Mouse (Mus musculus) naive thymus-derived CD4-positive, alpha-beta T cell, adult 2 months (primary cell): Measurements from ENCODE around the gene Cers6.
A peak's percentile ranks its signal among the peaks of the same experiment; 100 is the strongest.

ENCODE experiments used
- DNase-seq: peaks from one replicate; pipeline ENCODE4 v3.0.0-alpha.2; 2011; ENCODE audit warnings: low read depth

Cers6 gene

DNA sequence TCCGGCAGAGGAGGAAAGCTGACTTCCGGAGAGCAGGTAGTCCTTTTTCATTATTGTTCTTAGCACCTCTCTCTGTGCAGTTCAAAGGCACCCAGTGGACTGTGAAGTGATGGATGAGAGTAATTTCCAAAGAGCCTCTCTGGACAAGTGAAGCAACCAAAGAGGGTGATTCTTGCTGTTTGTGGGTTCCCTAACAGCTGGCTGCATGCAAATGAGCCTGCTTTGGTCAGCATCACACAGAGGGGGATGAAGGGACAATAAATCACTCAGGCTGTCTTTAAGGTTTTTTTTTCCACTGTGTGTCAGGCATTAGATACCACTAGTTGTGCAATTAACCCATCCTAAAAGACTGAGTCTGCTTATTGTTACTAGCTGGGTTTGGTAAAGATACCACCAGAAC lies 258.5 kb downstream of the Cers6 start:
- no peak for DNase-seq

GRCm38 (mm10) chr2:69121681-69122080 lies 260.4 kb downstream of the Cers6 start:
- no peak for DNase-seq

- DNase-seq, result no peak
Observed at GRCm38 (mm10) chr2:69125425-69125824, 264.2 kb downstream of the Cers6 start.

- DNase-seq, result no peak
Observed at GRCm38 (mm10) chr2:69128321-69128720, 267.1 kb downstream of the Cers6 start.

DNA sequence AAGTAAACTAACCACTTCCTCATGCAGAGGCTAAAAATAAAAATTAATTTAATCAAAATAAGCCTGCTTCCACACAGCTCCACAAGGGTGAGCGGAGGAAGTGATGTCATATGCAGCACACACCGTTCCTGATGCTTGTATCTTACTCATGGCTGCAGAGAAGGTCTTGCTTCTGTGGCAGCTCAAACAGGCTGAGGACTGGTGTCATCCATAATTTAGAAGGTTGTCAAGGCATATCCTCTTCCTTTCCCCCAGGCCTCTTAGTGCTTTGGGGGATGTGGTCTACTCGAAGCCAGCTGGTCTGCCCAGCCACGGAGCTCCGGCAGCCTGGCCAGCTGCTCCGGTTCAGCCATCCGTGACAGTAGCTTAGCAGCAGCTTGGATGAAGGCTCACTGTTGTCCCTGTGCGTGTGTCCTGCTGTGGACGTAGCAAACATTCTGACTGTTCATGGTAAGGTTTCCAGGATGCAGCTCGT lies 267.7 kb downstream of the Cers6 start:
- DNase-seq, result peak; percentile 18

DNA sequence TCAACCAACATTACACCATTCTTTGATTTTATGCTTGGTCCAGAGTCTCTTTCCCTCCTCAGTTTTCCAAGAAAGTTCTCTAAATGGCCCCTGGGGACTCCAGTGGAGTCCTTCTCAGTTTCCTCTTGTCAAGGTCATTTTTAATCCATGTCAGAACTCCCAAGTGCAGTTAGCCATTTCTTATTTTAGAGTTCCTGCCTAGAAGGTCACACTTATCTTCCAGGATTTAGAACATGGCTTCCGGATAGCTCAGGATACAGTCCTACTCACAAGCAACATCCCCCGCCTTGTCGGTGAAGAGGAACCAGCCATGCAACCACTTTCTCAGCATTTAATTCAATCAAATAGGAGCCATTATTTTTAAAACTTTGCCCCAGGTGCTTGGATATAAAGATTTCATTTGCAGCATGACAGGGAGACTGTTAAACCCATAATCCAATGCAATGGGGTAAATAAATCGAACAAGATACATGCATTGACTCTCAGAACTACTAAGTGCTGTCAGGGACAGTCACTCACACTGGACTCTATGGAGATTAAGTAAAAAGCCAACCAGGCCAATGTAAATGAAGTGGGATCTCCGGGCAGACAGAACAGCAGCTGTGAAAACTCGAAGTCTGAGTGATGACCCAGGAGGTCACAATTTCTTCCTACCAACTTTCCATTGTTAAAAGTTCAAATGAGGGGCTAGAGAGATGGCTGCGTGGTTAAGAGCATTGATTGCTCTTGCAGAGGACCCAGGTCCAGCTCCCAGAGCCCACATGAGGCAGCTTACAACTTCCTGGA lies 268.4 kb downstream of the Cers6 start:
- no peak for DNase-seq

DNA sequence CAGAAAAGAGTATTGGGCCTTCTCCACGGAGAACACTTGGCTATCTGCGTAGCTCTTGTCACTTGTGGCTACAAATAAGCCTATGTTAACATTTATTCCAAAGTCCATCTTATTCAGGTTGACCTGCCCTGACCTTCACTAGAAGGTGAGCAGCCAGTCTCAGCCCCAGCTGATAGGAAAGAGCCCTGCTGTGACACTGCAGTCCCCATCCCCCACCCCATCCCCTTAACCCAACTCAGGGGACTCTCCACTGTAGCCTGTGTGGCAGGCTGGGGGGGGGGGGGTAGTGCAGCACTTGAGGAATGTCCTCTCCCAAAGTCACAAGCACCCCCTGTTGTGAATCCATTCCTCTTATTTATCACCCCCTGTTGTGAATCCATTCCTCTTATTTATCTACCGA lies 270.8 kb downstream of the Cers6 start:
- DNase-seq, result no peak

DNA sequence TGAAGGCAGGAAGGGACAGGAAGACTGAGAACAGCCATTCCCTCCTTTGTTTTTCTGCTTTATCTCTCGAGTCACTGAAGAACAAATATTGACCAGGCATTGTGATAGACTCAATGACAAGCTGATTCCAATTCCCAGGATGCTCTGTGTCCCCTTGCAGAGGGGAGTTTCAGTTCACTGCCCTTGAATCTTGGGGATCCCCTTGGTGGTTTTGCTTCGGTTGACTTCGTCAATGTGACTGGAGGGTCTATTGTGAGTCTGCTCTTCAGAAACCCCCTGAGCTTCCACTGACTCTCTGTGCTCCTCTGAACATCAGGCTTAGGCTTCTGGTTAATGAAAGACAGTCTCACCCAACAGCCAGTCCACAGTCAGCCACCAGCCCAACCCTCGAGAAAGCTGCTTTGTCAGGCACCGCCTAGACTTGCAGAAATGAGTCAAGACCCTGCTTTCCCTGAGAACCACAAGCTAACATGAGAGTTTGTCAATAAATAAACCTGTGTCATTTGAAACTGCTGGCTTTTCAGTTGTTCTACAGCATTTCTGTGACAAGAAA lies 271.3 kb downstream of the Cers6 start:
- DNase-seq, result no peak

- DNase-seq, result no peak
Observed at GRCm38 (mm10) chr2:69134186-69134585, 272.9 kb downstream of the Cers6 start.

DNA sequence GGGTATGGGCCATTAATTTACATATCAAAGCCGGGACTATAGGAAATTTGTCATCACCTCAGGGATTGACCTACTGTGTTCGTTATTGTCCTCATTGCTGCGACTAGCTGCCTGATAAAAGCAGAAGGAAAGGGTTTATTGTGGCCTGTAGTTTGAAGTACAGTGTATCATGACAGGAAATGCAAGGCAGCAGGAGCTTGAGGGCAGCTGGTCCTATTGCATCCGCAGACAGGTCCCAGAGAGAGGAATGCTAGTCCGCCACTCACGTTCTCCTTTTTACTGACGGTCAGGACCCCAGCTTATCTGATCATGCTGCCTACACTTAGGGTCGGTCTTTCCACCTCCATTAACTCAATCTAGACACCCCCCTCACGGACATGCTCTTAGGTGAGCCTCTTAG lies 273.7 kb downstream of the Cers6 start:
- DNase-seq, result no peak

DNA sequence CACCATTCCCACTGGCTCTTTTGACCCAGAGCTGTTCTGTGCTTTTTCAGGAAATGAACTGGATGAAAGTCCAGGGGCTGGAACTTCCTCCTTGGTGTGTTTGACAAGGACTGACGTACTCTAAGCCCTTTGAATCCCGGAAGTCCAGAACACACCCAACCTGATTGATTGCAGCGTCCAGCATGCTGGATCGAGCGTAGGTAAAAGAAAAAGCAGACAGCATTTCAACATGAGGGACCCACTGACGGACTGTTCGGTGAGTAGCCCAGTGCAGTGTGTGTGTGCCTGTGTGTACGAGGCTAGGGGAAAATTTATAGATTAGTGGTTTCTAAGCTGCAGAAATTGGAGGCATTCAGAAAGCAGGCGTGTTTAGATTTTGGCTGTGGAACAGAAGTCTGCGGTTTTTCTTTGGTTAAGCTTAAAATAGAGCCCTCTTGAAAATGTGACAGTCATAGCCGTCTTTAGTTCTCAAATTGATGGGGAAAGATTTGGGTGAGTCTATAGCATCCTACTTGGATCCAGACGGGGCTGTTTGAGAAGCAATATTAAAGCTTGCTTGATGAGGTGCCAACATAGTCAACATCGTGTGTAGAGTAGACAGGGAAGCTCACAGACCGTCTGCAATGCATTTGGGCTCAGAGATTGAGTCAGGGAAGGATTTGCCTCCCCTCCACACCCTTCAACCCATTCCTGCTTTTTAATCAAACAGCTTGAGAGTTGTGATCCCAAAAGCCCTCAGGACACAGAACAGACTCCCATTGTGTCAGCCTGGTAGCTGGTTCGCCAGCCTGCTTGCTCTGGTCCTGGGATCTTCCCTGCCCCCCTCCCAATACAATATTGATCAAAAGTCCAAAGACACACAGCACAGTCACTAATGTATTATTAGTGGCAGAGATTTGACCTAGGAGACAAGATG lies 274.7 kb downstream of the Cers6 start, which contains the start of gene Nostrin:
TSS of gene Nostrin (plus strand) at position 140 of the 916 bp plus-strand sequence.
- peak; percentile 5 for DNase-seq

GRCm38 (mm10) chr2:69137406-69138084 lies 276.3 kb downstream of the Cers6 start:
- DNase-seq, result no peak

- no peak for DNase-seq
Observed at GRCm38 (mm10) chr2:69138759-69139158, 277.5 kb downstream of the Cers6 start.

- DNase-seq, result no peak
Observed at GRCm38 (mm10) chr2:69140215-69140614, 279.0 kb downstream of the Cers6 start.

- no peak for DNase-seq
Observed at GRCm38 (mm10) chr2:69140816-69141215, 279.6 kb downstream of the Cers6 start.

GRCm38 (mm10) chr2:69148691-69149090 lies 287.4 kb downstream of the Cers6 start:
- DNase-seq, result no peak

- no peak for DNase-seq
Observed at GRCm38 (mm10) chr2:69149154-69149553, 287.9 kb downstream of the Cers6 start.

DNA sequence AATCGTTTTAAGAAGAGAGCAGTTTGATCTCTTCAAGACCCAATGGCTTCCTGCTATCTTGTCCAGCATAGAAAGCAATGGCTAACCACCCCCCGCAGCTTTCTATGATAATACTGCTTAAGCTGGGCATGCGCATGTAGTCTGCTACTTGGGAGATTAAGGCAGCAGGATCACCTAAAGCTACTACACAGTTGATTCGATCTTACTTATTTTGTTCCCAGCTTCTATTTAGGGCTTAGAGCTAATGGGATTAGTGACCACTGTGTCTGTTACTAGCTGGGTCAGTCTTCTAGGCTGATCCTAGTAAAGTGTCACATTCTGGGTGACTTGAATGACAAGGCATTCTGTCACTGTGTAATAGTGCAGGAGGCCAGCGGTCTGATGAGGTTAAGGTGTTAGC lies 289.6 kb downstream of the Cers6 start:
- DNase-seq, result no peak

GRCm38 (mm10) chr2:69155861-69156260 lies 294.6 kb downstream of the Cers6 start:
- no peak for DNase-seq

- no peak for DNase-seq
Observed at GRCm38 (mm10) chr2:69156283-69156682, 295.0 kb downstream of the Cers6 start.

DNA sequence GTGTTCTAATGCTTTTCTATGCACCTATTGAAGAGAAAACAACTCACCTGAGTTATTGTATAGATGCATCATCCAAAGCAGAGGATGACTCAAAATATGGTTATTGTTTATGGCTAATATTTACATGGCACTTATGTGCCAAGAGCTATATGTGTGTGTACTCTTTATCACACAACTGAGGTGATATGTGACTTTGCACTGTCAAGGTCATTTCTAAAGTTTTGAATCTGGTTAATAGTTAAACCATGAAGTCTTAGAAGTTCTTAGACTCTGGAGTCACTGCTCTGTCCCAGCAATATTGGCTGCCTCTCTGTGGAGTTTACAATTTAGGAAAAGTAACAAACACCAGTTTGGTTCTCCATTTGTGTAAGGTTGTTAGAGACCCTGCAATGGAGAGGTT lies 297.7 kb downstream of the Cers6 start:
- no peak for DNase-seq
